Mouse (Mus musculus) A20 (cell line): Measurements from ENCODE around the gene Ube2j1.

Source experiments
- DNase-seq: peaks from one replicate; pipeline ENCODE4 v3.0.0-alpha.2; 2011; ENCODE audit warnings: low read depth, low spot score

Ube2j1 gene

DNA sequence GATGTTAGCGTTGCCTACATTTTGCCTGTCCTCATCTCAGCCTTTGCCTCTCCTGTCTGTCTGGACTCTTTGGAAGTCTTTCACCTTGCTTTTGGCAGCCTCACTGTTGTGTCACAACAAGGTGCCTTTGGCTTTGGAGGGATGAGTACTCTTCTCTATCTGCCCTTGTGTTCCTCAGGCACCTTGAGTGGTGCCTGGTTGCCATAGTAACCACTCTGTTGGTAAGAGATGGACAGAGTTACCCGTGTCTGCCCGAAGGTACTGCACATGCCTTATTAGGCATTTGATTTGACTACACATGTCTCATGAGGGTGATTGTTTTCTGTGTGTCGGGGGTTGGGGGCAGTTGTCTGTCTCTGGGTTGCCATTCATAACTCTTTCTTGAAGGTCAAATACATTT lies 18.7 kb upstream of the Ube2j1 start:
- no peak for DNase-seq

DNA sequence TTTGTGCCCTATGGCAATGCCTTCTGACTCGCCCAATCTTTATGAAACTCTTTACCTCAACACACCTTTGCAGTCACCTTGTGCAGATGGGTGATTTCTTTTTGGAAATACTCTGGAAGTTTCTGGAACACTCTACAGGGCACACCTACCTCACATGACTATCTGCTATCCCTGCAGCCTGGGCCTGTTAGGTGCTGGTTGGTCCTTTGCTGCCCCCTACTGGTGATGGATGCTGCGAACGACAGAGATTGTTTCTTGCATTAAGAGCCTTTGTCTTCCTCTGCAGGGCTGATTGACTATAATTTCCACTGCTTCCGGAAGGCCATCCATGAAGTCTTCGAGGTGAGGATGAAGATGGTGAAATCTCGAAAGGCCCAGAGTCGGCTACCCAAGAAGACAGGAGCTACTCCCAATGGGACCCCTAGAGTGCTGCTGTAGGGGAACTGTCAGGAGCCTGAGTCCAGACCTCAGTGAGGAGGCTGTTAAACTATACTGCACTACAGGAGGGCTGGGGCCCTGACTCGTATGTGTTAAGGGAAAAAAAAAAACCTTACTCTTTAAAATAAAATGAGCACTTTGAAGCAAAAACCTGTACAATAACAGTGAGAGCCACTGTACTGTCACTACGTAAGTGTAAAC lies 12.7 kb upstream of the Ube2j1 start:
- DNase-seq: peak; percentile 85

GRCm38 (mm10) chr4:33024420-33024819 lies 6.8 kb upstream of the Ube2j1 start:
- peak; percentile 85 for DNase-seq

- peak; percentile 89 for DNase-seq
Observed at GRCm38 (mm10) chr4:33029104-33029503, 2.1 kb upstream of the Ube2j1 start.

DNA sequence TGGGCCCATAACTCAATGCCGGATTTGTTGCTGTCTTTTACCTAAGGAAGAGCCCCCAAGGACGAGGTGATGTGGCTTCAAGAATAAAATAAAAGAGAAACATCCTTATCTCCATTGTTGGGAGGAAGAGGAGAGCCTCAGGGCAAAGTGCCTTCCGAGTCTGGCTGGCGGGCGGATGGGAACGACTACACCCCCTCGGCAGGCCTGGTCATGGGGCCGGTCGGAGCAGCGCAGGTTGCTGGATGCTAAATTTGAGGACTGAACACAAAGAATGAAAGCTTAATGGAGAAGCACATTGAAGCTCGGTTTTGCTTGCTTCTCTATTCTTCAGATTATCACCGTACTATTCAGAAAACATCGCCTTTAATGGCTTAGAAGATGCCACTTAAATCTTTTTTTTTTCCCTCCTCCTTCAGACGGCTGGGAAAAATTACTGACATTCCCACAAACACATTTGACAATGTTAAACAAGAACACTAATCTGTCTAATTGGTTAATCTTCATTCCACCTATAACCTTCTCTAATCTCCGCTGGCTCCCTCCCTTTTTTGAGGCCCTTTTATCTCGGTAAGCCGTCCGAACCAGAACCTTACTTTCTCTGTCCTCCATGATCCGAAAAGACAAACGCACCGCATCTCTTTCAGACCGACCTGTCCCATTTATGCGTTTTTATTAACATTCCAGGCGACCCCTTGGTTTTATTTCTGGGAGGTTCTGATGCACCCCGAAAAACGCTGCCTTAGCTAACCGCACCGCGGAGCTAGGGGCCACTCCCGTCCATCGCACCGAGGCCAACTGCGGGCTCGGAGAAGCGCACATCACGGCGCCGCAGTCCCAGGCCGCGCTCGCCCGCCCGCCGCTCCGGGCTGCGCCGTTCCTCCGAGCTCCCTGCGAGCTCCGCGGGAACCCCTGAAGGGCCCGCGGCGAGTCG lies 687 bp upstream of the Ube2j1 start:
- peak; percentile 84 for DNase-seq

- DNase-seq: peak; percentile 64
Observed at GRCm38 (mm10) chr4:33032045-33032444, 829 bp downstream of the Ube2j1 start.

DNA sequence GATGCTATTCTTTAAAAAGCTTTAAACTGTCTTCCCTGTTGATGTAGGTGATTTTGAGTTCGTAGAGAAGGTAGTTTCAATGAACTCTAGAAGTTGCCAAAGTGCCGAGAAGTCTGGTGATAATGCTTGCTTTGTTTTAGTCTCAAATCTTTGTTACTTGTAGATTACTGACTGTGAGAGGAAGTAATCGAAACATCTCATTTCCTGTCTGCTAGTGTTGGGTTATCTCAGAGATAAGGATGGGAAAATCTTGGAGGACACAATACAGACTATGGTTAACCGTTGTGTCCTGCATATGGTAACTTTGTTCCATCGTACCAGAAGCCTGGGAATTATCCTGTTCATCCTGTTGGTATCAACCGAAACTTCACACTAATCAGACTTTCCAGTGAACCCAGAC lies 2.3 kb downstream of the Ube2j1 start:
- no peak for DNase-seq

DNA sequence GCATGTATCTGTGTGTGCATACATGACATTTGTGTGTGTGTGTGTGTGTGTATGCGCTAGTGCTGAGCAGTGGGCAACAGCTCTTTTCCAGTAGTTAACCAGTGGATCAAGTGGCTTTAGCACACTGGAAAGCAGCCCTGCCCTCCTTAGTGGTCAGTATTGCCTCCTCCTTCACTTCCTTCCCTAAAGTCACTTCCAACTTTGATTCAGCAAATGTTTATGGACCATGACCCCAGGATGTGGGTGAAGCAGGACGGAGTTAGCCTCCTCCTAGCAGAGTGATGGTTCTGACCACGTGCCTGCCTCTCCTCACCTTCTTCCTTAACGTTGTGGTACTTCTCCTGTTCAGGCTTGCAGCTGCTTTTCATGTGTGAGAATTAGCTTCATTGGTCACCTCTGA lies 8.6 kb downstream of the Ube2j1 start:
- no peak for DNase-seq

- no peak for DNase-seq
Observed at GRCm38 (mm10) chr4:33049601-33050000, 18.4 kb downstream of the Ube2j1 start.

DNA sequence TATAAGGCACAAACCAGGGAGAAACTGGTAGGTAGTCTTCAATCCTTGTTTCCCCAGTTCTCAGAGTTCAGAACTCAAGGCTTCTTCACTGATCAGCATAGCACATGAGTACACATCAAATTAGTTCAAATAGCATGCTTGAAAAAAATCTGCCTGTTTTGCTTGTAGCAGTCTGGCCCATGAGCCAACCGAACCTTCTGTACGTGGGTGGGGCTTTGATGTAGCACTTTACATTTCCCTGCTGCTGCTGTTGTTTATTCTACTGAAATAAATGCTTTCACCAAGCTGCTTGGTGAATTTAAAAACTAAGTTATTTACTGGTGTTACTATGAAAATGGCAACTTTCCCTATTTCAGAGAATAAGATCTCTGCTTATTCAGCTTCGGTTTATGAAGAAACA lies 20.8 kb downstream of the Ube2j1 start:
- DNase-seq: no peak

GRCm38 (mm10) chr4:33052650-33053049 lies 21.4 kb downstream of the Ube2j1 start:
- no peak for DNase-seq

DNA sequence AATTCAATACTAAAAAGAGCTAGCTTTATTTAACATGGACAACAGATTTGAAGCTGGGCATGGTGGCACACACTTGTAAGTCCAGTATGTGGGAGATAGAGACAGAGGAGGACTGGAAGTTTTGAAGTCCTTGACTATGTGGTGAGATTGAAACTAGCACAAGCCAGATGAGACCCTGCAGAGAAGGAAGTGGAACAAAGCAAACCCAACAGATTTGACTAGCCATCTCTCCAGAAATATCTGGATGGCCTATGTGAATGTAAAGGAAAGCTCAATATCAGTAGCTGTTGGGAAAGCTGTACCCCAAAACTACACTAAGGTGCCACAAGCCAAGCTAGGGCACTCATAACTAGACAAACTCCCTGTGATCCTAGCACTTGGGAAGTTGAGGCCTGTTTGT lies 23.2 kb downstream of the Ube2j1 start:
- DNase-seq: peak; percentile 44

DNA sequence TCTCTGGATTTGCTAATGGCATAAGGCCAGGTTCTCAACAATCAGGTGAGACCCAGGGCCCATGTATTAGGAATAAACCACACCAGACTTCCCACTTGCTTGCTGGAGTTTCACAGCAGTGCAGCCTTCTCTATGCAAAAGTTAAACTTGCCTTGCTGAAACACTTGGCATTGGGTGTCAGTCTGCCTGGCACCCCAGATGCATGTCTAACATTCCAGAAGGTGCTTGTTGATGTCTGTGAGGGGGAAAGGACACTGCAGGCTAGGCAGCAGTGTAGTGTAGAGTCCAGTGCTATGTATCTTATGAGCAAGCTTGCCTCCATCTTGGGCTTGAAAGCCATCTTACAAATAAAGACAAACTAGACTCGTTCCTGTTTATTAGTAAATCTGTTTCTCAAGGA lies 25.1 kb downstream of the Ube2j1 start:
- DNase-seq: no peak

DNA sequence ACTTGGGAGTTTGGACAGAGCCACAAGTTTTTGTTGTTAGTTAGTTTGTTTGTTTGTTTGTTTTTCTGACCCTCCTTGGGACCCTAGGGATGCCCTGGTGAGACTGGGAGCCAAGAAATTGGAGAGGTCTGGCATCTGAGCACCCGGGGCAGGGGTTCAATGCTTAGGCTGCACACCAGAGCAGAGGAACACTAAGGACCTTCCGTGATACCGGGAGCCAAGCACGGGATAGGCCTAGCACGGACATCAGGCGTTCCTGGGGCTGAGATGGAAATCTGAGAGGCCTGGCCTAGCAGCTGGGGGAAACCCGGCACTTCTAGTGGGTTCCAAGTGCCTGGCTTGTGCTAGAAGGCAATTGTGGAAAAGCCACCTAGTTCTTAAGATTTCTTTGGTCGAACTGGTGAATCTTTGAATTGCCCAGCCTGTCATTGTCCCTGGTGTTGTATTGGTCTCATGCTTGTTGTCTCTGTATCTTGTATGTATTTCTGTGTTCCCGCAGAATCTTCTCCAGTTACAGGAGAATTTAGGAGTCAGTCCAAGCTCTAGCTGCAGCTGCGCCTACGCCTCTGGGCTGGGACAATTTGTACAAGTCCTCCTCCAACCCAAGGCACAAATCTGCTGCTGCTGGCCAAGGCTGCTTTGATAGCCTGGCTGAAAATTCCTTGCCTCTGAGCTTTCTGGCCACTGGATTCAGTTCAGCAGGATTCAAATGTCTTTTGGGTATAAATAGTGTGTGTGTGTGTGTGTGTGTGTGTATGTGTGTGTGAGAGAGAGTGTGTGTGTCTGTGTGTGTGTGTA lies 26.9 kb downstream of the Ube2j1 start:
- no peak for DNase-seq

DNA sequence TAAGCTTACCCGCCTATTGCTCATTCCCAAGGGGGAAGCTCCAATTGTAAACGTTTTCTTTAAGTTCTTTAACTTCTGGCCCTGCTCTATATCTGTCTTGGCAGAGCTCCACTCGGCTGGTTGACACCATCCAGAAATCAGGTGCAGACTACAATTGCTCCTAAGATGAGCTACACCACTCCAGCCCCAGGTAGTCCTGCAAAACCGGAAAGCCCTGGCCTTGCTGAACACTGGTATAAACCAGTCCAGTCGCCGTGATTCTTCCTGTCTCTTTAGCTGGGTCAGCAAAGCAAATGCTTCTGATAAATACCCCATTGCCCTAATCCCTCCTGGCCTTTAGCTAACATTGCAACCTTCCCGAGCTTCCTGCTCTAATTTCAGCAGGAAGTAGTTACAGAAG lies 29.9 kb downstream of the Ube2j1 start:
- DNase-seq: no peak

DNA sequence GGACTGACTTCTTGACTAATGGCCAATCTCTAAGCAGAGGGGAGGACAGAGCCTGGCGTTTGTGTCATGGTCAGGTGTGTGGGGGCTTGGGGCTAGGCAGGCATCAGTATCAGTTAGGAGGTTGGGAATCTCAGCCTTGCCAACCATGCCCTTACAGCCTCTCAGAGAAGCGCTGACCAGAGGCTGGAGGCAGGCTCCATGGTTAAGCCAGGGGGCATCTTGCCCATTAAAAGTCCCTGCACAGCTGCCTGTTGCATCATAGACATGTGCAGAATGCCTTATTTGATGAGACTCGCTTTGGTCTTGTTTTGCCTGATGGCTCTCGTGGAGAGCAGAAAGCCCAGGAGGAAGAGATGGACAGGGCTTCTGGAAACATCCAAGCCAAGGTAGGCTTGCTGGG lies 31.8 kb downstream of the Ube2j1 start, which contains the start of gene Gabrr2:
Gabrr2 (plus strand) TSS at position 19 of the 400 bp plus-strand sequence.
- no peak for DNase-seq

DNA sequence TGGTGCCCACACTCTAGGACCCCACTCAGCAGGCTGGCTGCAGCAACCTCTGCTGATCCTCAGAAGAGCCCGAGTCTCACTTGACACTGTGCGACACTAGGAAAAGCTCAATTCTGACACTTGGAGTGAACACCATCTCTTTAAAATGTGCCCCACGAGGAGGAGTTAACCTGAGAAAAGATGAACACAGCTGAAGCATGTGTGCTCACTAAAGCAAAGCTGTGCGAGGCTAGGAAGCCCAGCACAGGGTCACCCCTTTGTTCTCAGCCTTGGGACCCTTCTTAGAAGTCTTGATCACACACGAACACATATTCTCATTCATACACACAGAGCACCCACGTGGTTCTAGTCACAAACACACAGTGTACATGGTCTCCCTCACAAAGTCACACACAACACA lies 33.8 kb downstream of the Ube2j1 start:
- no peak for DNase-seq

- DNase-seq: no peak
Observed at GRCm38 (mm10) chr4:33066223-33066960, 35.2 kb downstream of the Ube2j1 start.

DNA sequence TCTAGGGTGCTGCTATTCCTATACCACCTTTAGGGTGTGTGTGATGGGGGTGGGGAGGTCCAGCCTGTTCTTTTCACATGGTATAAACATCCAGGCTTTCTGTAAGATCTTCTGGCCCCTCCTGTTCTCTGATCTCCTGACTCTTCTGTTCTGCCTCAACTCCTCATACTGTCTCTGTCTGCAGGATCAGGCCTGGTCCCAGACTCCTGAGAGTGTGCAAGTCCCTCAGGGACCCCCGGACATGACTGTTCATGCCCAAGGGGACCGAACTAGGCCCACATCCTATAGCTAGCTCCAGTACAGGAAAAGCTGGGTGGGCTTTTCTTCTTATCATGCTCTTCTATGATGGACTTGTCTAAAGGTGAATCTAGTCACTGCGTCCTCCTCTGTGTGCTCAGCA lies 36.1 kb downstream of the Ube2j1 start:
- DNase-seq: no peak

DNA sequence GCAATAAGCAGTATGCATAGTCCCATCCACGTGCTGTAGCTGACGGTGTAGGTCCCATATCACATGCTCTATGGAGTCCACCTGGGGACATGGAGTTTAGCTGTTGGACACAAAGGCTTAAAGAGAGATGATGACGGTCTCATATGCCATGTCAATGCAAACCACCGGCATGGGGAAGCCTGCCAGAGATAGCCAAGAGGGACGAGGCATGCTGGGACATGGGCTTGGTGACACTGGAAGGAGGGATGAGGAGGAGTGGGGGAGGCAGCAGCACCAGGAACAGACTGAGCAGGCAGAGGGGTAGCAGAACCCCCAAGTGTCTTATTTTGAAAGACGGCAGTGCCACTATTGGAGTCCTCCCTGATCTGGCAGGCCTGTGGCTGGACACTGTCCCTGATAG lies 36.6 kb downstream of the Ube2j1 start:
- no peak for DNase-seq

DNA sequence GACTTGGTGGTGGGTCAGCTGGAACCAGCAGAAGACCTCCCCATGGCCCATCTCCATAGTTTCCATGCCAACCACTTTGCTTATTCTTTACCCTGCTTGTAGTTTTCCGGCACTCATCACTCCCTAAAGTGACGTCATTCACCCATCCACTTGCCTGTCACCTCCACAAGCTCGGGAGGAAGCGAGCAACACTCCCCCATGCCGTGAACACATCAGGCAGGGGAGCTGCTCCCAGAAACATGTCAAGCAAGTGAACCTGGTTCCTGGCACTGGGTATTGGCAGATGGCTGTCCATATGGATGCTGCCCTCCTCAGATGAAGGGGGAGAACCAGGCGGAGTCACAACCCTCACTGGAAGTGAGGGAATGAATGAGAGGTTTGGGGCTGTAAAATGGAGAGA lies 37.7 kb downstream of the Ube2j1 start:
- DNase-seq: no peak
